Mouse (Mus musculus): ENCODE measurements at regions not wholly inside any gene's neighbourhood (a gene's known extent, or its start where the extent isn't known, plus 50 kb on each side); places are given as distances from the start of the nearest gene placed in this dataset.

DNA sequence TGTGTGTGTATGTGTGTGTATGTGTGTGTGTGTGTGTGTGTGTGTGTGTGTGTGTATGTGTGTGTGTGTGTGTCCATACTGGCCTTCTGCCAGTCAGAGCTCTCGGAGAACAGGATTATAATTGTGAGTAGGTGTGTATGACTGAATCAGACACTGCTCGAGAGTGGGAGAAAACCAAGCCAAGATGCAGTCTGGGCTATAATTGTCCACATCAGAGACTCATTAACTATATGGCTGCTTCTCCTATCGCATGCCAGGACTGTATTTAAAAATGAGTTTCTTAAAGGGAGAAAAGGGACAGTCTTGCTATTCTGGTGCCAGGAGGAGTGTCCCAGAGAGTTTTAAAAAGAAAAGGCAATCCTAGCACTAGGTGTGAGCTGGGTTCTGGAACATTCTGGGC is 58.7 kb upstream of the Adpgk start:
- no peak for DNase-seq

DNA sequence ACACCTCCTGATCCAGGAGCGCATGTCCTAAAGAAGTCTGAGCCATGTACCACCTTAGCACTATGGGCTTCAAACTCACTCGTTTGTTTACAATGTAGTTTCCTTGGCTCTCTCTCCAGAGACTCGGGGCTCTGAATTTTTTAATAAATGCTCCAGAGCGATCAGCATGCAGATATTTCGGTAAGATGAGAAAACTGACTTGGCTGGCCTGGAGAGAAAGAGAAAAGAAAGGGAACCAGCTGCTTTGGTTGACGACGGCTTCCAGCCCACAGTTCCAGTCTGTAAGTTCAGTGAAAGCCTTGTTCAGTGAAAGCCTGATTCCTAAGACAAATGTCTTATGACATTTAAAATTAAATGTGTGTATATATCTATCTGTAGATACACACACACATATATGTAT is 59.4 kb upstream of the Adpgk start:
- DNase-seq, result no peak

GRCm38 (mm10) chr9:59231186-59231585 is 60.2 kb upstream of the Adpgk start:
- DNase-seq, result no peak

- peak; percentile 37 for DNase-seq
These were observed 61.2 kb upstream of the Adpgk start for GRCm38 (mm10) chr9:59230161-59230560.

GRCm38 (mm10) chr9:59227948-59228347 is 63.4 kb upstream of the Adpgk start:
- no peak for DNase-seq

DNA sequence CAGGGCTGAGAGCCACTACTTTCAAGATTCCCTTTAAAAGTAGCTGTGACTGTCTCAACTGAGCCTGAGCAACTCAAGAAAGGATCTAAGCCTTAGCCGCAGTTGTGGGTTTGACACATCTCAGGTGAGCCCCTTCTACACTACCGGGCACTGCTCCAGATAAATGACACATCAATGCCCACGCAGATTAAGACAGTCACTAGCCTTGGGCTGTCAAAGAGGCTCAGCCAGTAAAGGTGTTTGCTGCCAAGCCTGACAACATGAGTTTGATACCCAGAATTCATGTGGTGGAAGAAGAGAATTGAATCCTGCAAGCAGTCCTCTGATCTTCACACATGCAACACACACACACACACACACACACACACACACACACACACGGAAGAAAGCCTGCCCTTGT is 65.0 kb upstream of the Adpgk start:
- DNase-seq, result no peak

- DNase-seq, result no peak
These were observed 72.1 kb upstream of the Adpgk start for GRCm38 (mm10) chr9:59219277-59219676.

GRCm38 (mm10) chr9:59202654-59203514 is 88.5 kb upstream of the Adpgk start:
- DNase-seq, result no peak

GRCm38 (mm10) chr9:59199495-59200196 is 91.7 kb upstream of the Adpgk start:
- DNase-seq, result no peak

GRCm38 (mm10) chr9:59198221-59198875 is 93.0 kb upstream of the Adpgk start:
- DNase-seq, result no peak

DNA sequence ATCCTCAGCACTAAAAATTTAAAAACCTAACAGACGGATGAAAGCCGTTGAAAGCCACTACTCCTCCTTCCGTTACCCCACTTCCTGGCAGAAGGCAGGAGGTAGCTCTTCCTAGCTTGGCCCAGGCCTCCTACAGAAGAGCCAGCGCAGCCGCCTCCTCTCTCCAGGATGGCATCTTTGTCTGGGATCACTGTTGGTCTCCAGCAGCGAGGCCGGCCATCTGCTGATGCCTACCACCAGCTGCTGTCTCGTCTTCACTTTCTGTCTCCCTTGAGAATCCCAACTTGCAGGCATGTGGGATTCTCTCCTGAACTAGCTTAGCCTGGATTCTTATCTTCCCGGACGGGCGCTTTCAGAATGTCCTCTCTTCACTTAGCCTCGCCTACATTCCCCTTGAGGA is 93.9 kb upstream of the Adpgk start:
- DNase-seq, result no peak

GRCm38 (mm10) chr9:59193971-59194370 is 97.4 kb upstream of the Adpgk start:
- no peak for DNase-seq

DNA sequence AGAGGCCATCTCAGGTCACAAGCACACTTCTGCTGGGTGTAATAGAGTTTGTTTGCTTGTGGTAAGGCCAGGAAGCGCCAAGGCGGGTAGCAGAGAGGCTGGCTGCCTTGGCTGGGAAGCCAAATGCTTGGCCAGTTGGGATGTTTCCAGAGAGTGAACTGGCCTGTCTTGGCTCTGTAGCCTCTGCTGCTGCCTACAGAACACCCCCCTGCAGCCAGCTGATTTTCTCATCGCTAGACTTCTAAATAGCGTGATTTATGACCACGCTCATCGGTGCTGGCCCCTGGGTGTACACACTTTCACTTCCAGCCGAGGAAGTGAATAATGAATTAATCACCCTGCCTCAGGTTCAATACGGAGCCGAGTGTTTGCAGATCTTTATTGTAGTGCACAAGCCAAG is 102.2 kb upstream of the Adpgk start:
- DNase-seq, result peak; percentile 70 to 74

DNA sequence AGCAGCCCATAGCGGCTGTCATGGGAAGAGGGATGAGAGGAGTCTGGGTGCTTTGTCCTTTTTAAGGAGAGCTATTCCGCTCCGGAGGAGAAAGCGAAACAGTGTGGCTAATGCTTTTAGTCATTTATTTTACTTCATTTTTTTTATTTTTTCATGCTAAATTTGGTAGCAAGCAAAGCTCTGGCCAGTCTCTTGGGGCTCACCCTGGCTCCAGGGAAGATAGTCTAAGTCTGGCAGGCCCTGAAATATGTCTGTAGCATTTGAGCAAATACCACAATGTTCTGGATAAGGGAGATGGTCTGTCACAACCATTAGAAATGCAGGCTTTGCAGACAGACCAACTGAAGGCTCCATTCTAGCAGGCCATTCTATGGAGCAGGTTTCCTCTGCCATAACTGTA is 102.9 kb upstream of the Adpgk start:
- DNase-seq, result peak; percentile 33 to 42

DNA sequence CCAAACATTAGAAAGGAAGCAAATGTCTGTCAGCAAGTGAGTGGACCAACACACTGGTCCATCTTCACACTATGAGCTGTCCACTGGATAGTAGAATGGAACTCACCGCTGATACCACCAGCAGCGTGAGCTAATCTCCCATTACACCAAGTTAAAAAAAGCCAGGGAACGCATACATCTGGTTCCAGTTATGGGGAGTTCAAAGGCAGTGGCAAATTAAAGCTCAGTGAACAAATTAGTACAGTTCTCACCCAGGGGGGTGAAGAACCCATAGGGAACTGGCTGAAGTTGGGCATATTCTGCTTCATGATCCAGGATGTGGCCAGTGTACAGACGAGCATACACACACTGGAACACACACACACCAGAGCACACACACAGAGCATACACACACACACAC is 105.0 kb upstream of the Adpgk start:
- no peak for DNase-seq

GRCm38 (mm10) chr9:59184089-59184488 is 107.3 kb upstream of the Adpgk start:
- no peak for DNase-seq

GRCm38 (mm10) chr9:59182906-59183305 is 108.5 kb upstream of the Adpgk start:
- DNase-seq, result no peak

GRCm38 (mm10) chr9:59182490-59182889 is 108.9 kb upstream of the Adpgk start:
- no peak for DNase-seq

DNA sequence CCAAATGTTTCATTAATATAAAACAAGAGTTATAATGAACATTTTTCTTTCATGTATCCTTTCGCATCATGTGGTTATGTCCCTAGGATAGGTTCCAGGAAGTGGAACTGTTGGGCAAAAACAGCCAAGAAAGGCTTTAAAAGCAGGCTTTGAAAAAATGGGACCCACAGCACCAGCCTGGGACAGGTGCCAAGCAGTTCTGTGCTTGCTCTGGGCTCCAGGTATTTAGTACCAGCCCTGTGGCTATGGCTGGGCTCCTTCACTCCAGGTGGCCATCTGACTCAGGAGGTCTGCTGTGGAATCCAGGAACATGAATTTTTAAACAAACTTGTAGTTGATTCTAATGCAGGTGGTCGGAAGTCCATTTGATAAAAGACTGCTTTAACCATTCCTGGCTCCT is 119.8 kb upstream of the Adpgk start:
- no peak for DNase-seq

GRCm38 (mm10) chr9:59163390-59163976 is 127.2 kb upstream of the Neo1 start:
- no peak for DNase-seq

DNA sequence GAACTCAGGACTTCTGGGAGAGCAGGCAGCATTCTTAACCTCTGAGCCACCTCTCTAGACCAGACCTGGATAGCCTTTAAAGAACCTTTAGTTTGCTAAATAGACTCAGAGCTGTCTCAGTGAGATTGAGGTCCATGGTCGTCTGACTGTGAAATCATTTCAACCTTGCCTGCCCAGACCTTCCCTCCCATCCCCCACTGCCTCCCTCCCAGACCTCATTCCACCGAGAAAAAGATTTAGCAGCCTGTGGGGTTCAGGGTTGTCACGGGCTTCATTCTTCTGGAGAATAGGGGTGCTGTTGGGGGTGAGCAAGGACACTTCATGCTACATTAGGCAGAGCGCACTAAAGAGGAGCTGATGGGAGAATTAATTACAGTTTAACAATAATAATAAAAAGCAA is 126.7 kb upstream of the Neo1 start:
- no peak for DNase-seq

- DNase-seq, result no peak
These were observed 121.4 kb upstream of the Neo1 start for GRCm38 (mm10) chr9:59157663-59158062.

- DNase-seq, result no peak
These were observed 117.7 kb upstream of the Neo1 start for GRCm38 (mm10) chr9:59153945-59154344.

Data from heart, adult 18-20 months (tissue).